Mouse (Mus musculus): ENCODE data around the gene Apeh. TPM values are rescaled to one million over a fixed set of nuclear protein-coding genes. Genes with fewer than 3 reads are reported as not detected.

Apeh gene
- total and polyA plus RNA-seq, 2 experiments from 2014 or later = 32.8 to 43.5 TPM

DNA sequence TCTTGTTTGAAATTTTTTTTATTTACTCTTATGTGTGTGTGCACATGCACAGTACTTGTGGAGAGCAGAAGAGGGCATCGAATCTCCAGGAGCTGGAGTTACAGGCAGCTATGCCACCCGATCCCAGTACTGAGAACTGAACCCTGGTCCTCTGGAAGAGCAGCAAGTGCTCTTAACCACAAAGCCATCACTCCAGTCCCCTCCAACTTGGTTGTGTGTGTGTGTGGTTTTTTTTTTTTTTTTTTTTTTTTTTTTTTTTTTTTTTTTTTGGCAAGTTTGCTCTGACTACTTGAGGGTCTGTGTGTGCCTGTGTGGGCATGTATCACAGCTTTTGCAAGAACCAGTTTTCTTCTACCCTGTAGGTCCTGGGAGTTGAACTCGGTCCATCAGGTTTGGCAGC, 38.0 kb upstream of the Apeh start:
- TF ChIP-seq CTCF (IDR thresholded peaks at IDR 0.05; ENCODE audit: low read depth) (no peak), EP300 (IDR thresholded peaks at IDR 0.05; ENCODE audit: low read depth) (no peak)
- no peaks in the 10 kb centered on the region for H3K9me3 ChIP-seq (replicated peaks; ENCODE audit: control insufficient read depth, low read length)
- H3K27ac ChIP-seq (ENCODE audit: low read depth) = no peak overlapping the region
- 90% methylated on average over 3 of the region's 3 CpGs for WGBS
- no peak for ATAC-seq (ENCODE audit: insufficient read depth, low read depth)
- no peaks in the 10 kb centered on the region for H3K36me3 ChIP-seq (replicated peaks; ENCODE audit: control insufficient read depth, insufficient read depth, low read length)
- H3K27me3 ChIP-seq (ENCODE audit: control insufficient read depth, insufficient read depth, low read length) = no peaks in the 10 kb centered on the region
- H3K4me1 ChIP-seq (ENCODE audit: control insufficient read depth, insufficient read depth) = peaks cover 3% of the 10 kb centered on the region; the same call in 1 of the 2 replicates
- H3K4me3 ChIP-seq (ENCODE audit: low read depth, low read length) = no peak overlapping the region
- no peak overlapping the region for H3K4me2 ChIP-seq (ENCODE audit: low read depth, low read length)
- no peak overlapping the region for H3K9ac ChIP-seq (replicated peaks; ENCODE audit: low read depth, low read length)
- no peak for DNase-seq (ENCODE audit: low spot score)

DNA sequence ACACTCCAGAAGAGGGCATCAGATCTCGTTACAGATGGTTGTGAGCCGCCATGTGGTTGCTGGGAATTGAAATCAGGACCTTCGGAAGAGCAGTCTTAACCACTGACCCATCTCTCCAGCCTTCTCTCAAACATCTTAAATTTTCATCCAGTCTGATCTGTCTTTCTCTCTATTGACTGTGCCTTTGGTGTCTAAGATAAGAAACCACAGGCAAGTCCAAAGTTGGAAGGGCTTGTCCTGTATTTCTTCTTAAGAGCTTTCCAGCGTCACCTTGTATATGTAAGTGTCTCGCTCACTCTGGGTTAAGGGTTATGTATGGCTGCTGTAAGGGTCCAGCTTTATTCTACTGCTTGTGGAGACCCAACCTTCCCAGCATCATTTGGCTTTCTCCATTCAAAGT, 37.1 kb upstream of the Apeh start:
- TF ChIP-seq EP300 (IDR thresholded peaks at IDR 0.05; ENCODE audit: low read depth) (no peak), CTCF (IDR thresholded peaks at IDR 0.05; ENCODE audit: low read depth) (no peak)
- no peak overlapping the region for H3K9ac ChIP-seq (replicated peaks; ENCODE audit: low read depth, low read length)
- no peak overlapping the region for H3K4me2 ChIP-seq (ENCODE audit: low read depth, low read length)
- no peak for ATAC-seq (ENCODE audit: insufficient read depth, low read depth)
- H3K4me3 ChIP-seq (ENCODE audit: low read depth, low read length) = no peak overlapping the region
- H3K36me3 ChIP-seq (replicated peaks; ENCODE audit: control insufficient read depth, insufficient read depth, low read length) = no peaks in the 10 kb centered on the region
- WGBS = 83% methylated on average over 5 of the region's 5 CpGs
- no peak for DNase-seq (ENCODE audit: low spot score)
- H3K4me1 ChIP-seq (ENCODE audit: control insufficient read depth, insufficient read depth) = no peaks in the 10 kb centered on the region
- H3K9me3 ChIP-seq (replicated peaks; ENCODE audit: control insufficient read depth, low read length) = no peaks in the 10 kb centered on the region
- no peak overlapping the region for H3K27ac ChIP-seq (ENCODE audit: low read depth)
- no peaks in the 10 kb centered on the region for H3K27me3 ChIP-seq (ENCODE audit: control insufficient read depth, insufficient read depth, low read length)

DNA sequence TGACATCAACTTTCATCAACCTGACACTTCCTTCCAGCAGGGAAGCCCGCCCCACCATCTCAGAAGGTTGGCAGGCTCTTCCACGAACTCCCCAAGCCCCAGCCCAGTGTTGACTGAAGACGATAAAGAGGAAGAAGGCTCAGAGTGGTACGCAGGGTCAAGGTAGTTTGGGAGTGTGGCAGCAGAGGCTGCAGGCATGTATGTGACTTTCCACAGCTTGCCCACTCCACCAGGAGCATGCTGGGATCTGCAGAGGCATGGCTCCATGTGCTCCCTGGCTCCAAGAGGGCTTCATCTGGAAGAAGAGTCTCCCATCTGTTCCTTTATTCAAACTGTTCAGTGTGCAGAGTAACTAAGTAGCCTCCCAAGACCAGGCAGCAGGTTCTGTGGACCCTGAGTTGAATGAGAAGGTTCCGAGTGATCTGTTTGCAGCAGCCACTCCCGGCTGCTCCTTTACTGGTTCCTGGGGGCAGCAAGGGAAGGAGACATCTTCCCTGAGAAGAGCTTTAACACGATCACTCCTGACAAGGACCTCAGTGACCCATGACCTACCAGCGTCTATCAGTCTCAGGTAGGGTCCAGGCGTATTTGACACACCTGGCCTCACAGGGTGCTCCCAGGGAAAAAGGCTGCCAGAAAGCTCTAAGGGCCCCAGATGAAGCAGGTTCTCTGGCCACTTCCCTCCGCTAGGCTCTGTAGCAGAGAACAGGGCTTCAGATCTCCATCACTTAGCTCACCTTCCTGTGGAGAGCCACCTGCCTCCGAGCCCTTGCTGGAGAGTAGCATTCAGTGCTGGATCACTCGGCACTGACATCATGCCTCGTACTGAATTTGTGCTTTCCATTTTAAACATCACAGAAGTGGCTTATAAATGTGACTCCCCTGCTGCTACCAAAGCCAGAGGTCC, 34.9 kb upstream of the Apeh start:
- ATAC-seq (ENCODE audit: insufficient read depth, low read depth) (no peak), DNase-seq (ENCODE audit: low spot score) (no peak)
- Histone ChIP-seq H3K27me3 (ENCODE audit: control insufficient read depth, insufficient read depth, low read length) (no peaks in the 10 kb centered on the region), H3K9ac (replicated peaks; ENCODE audit: low read depth, low read length) (no peak overlapping the region), H3K27ac (ENCODE audit: low read depth) (no peak overlapping the region), H3K4me3 (ENCODE audit: low read depth, low read length) (no peak overlapping the region), H3K4me1 (ENCODE audit: control insufficient read depth, insufficient read depth) (no peaks in the 10 kb centered on the region), H3K9me3 (replicated peaks; ENCODE audit: control insufficient read depth, low read length) (no peaks in the 10 kb centered on the region), H3K36me3 (replicated peaks; ENCODE audit: control insufficient read depth, insufficient read depth, low read length) (no peaks in the 10 kb centered on the region), H3K4me2 (ENCODE audit: low read depth, low read length) (no peak overlapping the region)
- TF ChIP-seq EP300 (IDR thresholded peaks at IDR 0.05; ENCODE audit: low read depth) (no peak), CTCF (IDR thresholded peaks at IDR 0.05; ENCODE audit: low read depth) (no peak)
- WGBS = 68% methylated on average over 13 of the region's 13 CpGs

DNA sequence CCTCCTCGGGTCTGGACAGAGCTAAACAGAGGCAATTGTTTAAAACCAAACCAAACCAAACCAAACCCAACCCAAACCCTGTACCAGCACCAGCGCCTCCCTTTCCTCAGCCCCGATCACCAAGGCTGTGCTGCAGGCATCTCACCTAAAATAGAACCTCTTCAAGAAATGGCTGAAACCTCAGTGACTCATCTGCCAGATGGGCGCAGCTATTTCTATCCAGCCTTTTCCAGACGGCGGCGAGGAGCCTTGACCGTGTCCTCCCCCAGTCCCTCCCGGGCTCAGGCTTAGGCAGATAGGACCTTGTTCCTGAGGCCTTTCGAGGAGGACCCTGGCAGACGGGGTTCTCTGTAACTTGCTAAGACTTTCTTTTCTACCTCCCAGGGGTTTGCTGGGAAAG, 33.8 kb upstream of the Apeh start:
- no peak for ATAC-seq (ENCODE audit: insufficient read depth, low read depth)
- no peaks in the 10 kb centered on the region for H3K9me3 ChIP-seq (replicated peaks; ENCODE audit: control insufficient read depth, low read length)
- no peak for DNase-seq (ENCODE audit: low spot score)
- 58% methylated on average over 11 of the region's 11 CpGs for WGBS
- no peaks in the 10 kb centered on the region for H3K36me3 ChIP-seq (replicated peaks; ENCODE audit: control insufficient read depth, insufficient read depth, low read length)
- H3K27ac ChIP-seq (ENCODE audit: low read depth) = no peak overlapping the region
- H3K4me3 ChIP-seq (ENCODE audit: low read depth, low read length) = no peak overlapping the region
- H3K4me1 ChIP-seq (ENCODE audit: control insufficient read depth, insufficient read depth) = no peaks in the 10 kb centered on the region
- no peak overlapping the region for H3K9ac ChIP-seq (replicated peaks; ENCODE audit: low read depth, low read length)
- H3K4me2 ChIP-seq (ENCODE audit: low read depth, low read length) = no peak overlapping the region
- TF ChIP-seq CTCF (IDR thresholded peaks at IDR 0.05; ENCODE audit: low read depth) = no peak
- no peak for TF ChIP-seq EP300 (IDR thresholded peaks at IDR 0.05; ENCODE audit: low read depth)
- no peaks in the 10 kb centered on the region for H3K27me3 ChIP-seq (ENCODE audit: control insufficient read depth, insufficient read depth, low read length)

DNA sequence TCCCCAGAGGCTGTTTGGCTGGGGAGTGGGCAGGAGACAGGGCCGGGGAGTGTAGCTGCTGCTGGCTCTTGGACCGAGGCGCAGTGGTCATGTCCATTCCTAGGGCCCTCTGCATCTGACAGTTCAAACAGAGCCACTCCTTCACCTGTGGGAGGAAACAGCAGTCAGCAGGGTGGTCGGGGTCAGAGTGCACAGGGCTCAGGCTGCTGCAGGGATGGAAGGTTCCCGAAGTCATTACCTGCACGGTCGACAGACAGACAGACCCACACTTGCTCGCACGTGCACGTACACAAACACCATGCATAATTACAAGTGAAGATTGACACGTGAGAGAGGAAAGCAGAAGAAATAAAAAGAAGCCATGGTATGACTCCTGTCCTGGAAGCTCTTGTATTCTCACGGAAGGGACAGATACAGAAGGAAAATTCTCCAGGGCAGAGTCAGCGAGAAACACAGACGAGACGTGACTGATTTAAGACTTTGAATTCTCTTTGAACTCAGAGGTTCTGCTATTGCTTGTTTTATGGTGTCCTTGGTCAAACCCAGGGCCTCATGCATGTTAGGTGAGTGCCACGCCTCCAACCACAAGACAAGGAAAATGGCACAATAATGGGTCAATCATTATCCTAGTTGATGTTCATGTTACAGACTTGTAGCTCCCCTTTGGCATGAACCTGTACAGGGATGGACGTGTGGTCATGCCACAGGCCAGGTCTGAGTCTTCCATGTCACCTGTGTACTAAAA, 32.2 kb upstream of the Apeh start:
- TF ChIP-seq CTCF (IDR thresholded peaks at IDR 0.05; ENCODE audit: low read depth) (no peak), EP300 (IDR thresholded peaks at IDR 0.05; ENCODE audit: low read depth) (no peak)
- H3K9me3 ChIP-seq (replicated peaks; ENCODE audit: control insufficient read depth, low read length) = no peaks in the 10 kb centered on the region
- H3K27me3 ChIP-seq (ENCODE audit: control insufficient read depth, insufficient read depth, low read length) = no peaks in the 10 kb centered on the region
- ATAC-seq (ENCODE audit: insufficient read depth, low read depth) = no peak
- DNase-seq (ENCODE audit: low spot score) = no peak
- H3K4me1 ChIP-seq (ENCODE audit: control insufficient read depth, insufficient read depth) = no peaks in the 10 kb centered on the region
- no peak overlapping the region for H3K27ac ChIP-seq (ENCODE audit: low read depth)
- no peak overlapping the region for H3K4me3 ChIP-seq (ENCODE audit: low read depth, low read length)
- H3K4me2 ChIP-seq (ENCODE audit: low read depth, low read length) = no peak overlapping the region
- H3K36me3 ChIP-seq (replicated peaks; ENCODE audit: control insufficient read depth, insufficient read depth, low read length) = no peaks in the 10 kb centered on the region
- no peak overlapping the region for H3K9ac ChIP-seq (replicated peaks; ENCODE audit: low read depth, low read length)
- 83% methylated on average over 17 of the region's 17 CpGs for WGBS

All from heart, postnatal 0 days (tissue).